Mouse (Mus musculus) G1E (cell line): ENCODE data around the gene Chka. TPM values are rescaled to one million over a fixed set of nuclear protein-coding genes. Genes with fewer than 3 reads are reported as not detected.

ENCODE experiments used
- ATAC-seq: 2 replicates; pipeline ENCODE4 v1.8.0; 2016; ENCODE audit warnings: mild to moderate bottlenecking; ENCODE audit not compliant: insufficient number of reproducible peaks, poor library complexity, low FRiP score, severe bottlenecking; ENCODE audit errors: extremely low read depth
- DNase-seq: peaks from one replicate; pipeline ENCODE4 v3.0.0; 2012; ENCODE audit warnings: low spot score
- H3K27me3 ChIP-seq: 2 replicates; pipeline ENCODE4 v1.6.1; 2012; ENCODE audit warnings: mild to moderate bottlenecking, low read length, inconsistent platforms; ENCODE audit not compliant: insufficient read depth
- H3K36me3 ChIP-seq: replicated peaks from 2 replicates; pipeline ENCODE3; 2012; ENCODE audit warnings: mild to moderate bottlenecking, inconsistent platforms
- H3K4me1 ChIP-seq: 2 replicates; pipeline ENCODE4 v1.6.1; 2012; ENCODE audit warnings: low read depth, low read length, inconsistent platforms, mixed read lengths; ENCODE audit not compliant: insufficient read depth
- H3K4me3 ChIP-seq: 2 replicates; pipeline ENCODE4 v1.5.1; 2012; ENCODE audit warnings: low read depth, mild to moderate bottlenecking, inconsistent platforms, low read length, moderate library complexity, mixed read lengths
- H3K9me3 ChIP-seq: replicated peaks from 2 replicates; pipeline ENCODE4 v1.6.1; 2012; ENCODE audit warnings: inconsistent platforms
- CTCF ChIP-seq: IDR thresholded peaks from 2 replicates; pipeline ENCODE4 v1.5.1; 2012; ENCODE audit warnings: low read depth, low read length, inconsistent platforms, mixed read lengths
- GATA1 ChIP-seq: IDR thresholded peaks from 2 replicates; pipeline ENCODE4 v1.6.1; 2012; ENCODE audit warnings: borderline replicate concordance, low read length, inconsistent platforms, mixed read lengths
- GATA2 ChIP-seq: IDR thresholded peaks from 2 replicates; pipeline ENCODE4 v1.6.1; 2012; ENCODE audit warnings: low read depth, low read length, inconsistent platforms, borderline replicate concordance
- POLR2AphosphoS5 ChIP-seq: IDR thresholded peaks from 2 replicates; pipeline ENCODE4 v1.6.1; 2012; ENCODE audit warnings: low read depth, low read length, inconsistent platforms; ENCODE audit not compliant: insufficient replicate concordance
- TAL1 ChIP-seq: conservative IDR thresholded peaks from 2 replicates; pipeline ENCODE4 v1.6.1; 2012; ENCODE audit warnings: low read depth, low read length, inconsistent platforms, mixed read lengths
- polyA plus RNA-seq: library from polyadenylated mRNA; stranded (reverse); fragments of >175 nt; gene quantifications from 2 replicates; pipeline ENCODE4 v1.2.3, GENCODE M21; 2012
- total RNA-seq, 2 experiments: library from RNA; stranded (forward) in 1 of 2; stranded (reverse) in 1 of 2; fragments of 200-1000 nt in 1 of 2; fragments of >200 nt in 1 of 2; fragmentation: Nextera tagmentation in 1 of 2; gene quantifications; 2 replicates each; pipeline ENCODE4 v1.2.3; 2014 to 2017

Chka gene
- total and polyA plus RNA-seq, 3 experiments: 7.4 to 31.7 (median 26.7) TPM

GRCm38 (mm10) chr19:3872373-3872772, 20.8 kb downstream of the Chka start:
- H3K4me3 ChIP-seq: no peak overlapping the region
- no peaks in the 10 kb centered on the region for H3K9me3 ChIP-seq
- no peaks in the 10 kb centered on the region for H3K27me3 ChIP-seq
- ATAC-seq (no peak), DNase-seq (no peak)
- TF ChIP-seq POLR2AphosphoS5 (no peak), CTCF (no peak), GATA1 (no peak), TAL1 (no peak), GATA2 (no peak)
- no peaks in the 10 kb centered on the region for H3K4me1 ChIP-seq
- peaks cover 37% of the 10 kb centered on the region for H3K36me3 ChIP-seq

- Histone ChIP-seq H3K36me3 (peaks cover 41% of the 10 kb centered on the region), H3K9me3 (no peaks in the 10 kb centered on the region), H3K4me3 (no peak overlapping the region), H3K27me3 (no peaks in the 10 kb centered on the region), H3K4me1 (no peaks in the 10 kb centered on the region)
- TF ChIP-seq CTCF (no peak), TAL1 (no peak), POLR2AphosphoS5 (no peak), GATA2 (no peak), GATA1 (no peak)
- DNase-seq (no peak), ATAC-seq (no peak)
These were observed 23.5 kb downstream of the Chka start for GRCm38 (mm10) chr19:3875045-3875444.

- Histone ChIP-seq H3K36me3 (peaks cover 54% of the 10 kb centered on the region), H3K27me3 (no peaks in the 10 kb centered on the region), H3K9me3 (no peaks in the 10 kb centered on the region), H3K4me3 (no peak overlapping the region), H3K4me1 (no peaks in the 10 kb centered on the region)
- DNase-seq: no peak
- no peak for TF ChIP-seq GATA1
- TF ChIP-seq TAL1: no peak
- no peak for TF ChIP-seq CTCF
- no peak for TF ChIP-seq POLR2AphosphoS5
- no peak for TF ChIP-seq GATA2
- no peak for ATAC-seq
These were observed 28.7 kb downstream of the Chka start for GRCm38 (mm10) chr19:3880054-3880848.

- Histone ChIP-seq H3K27me3 (no peaks in the 10 kb centered on the region), H3K36me3 (peaks cover 55% of the 10 kb centered on the region), H3K9me3 (no peaks in the 10 kb centered on the region), H3K4me1 (no peaks in the 10 kb centered on the region), H3K4me3 (no peak overlapping the region)
- no peak for ATAC-seq
- no peak for TF ChIP-seq GATA2
- no peak for TF ChIP-seq POLR2AphosphoS5
- no peak for DNase-seq
These were observed 30.6 kb downstream of the Chka start for GRCm38 (mm10) chr19:3882214-3882613.

DNA sequence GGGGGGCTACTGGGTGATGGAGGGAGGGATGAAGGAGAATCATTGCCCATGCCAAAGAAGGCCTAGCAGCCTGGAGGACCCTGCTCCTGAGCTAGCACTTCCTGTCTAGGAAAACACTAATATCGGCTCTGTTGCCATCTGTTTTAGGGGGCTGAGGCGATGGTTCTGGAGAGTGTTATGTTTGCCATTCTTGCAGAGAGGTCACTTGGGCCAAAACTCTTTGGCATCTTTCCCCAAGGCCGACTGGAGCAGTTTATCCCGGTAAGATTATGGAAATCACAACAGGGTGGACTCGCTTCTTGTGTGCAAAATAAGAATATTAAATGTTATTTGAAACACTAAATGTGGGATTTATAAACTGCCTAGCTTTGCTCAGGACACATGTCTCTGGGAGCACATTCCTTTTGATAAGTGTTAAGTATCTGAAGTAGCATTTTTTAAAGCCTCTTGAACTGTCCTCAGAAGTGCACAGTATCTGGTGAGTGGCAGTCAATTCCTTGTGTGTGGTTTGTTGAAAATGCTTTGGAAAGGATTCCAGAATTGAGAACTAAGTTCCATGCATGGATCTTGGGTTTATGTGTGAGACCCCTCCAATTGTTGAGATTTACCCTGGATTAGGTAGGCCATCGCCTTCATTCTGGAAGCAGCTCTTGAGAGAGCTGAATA, 32.9 kb downstream of the Chka start:
- Histone ChIP-seq H3K36me3 (peaks cover 65% of the 10 kb centered on the region), H3K9me3 (no peaks in the 10 kb centered on the region), H3K27me3 (no peaks in the 10 kb centered on the region), H3K4me1 (no peaks in the 10 kb centered on the region), H3K4me3 (no peak overlapping the region)
- DNase-seq (no peak), ATAC-seq (no peak)
- TF ChIP-seq CTCF (no peak), POLR2AphosphoS5 (no peak), GATA2 (no peak), GATA1 (no peak), TAL1 (no peak)

GRCm38 (mm10) chr19:3889096-3889495, 37.5 kb downstream of the Chka start:
- no peaks in the 10 kb centered on the region for H3K9me3 ChIP-seq
- H3K4me3 ChIP-seq: no peak overlapping the region
- DNase-seq: no peak
- no peak for TF ChIP-seq GATA2
- no peak for TF ChIP-seq POLR2AphosphoS5
- no peak for TF ChIP-seq GATA1
- H3K27me3 ChIP-seq: no peaks in the 10 kb centered on the region
- H3K36me3 ChIP-seq: peaks cover 93% of the 10 kb centered on the region
- no peaks in the 10 kb centered on the region for H3K4me1 ChIP-seq
- no peak for ATAC-seq
